8 mouse cellular contexts compared by ENCODE assay signal in genomic region chr8:47288131-47288865, GRCm38 (mm10).
A peak's percentile ranks its signal among the peaks of the same experiment; 100 is the strongest.
DNase-seq lines count a peak whose midpoint lies in the region; ATAC-seq and TF ChIP-seq lines count a peak whose summit lies in the region.

No protein-coding gene starts in this region.

- TF ChIP-seq CTCF in stomach, postnatal 0 days (IDR thresholded peaks at IDR 0.05; ENCODE audit: low read depth), result 0 out of 2 replicates have a peak, but pooled peaks have one; percentile 4

- peaks cover 13% of the 10 kb centered on the region for H3K4me1 ChIP-seq in intestine, embryonic 14.5 days (replicated peaks; ENCODE audit: control insufficient read depth, insufficient read depth, low read length)
- H3K4me1 ChIP-seq in limb, embryonic 11.5 days (ENCODE audit: control insufficient read depth, insufficient read depth, low read length), result peaks cover 28% of the 10 kb centered on the region
- peaks cover 42% of the 10 kb centered on the region for H3K4me1 ChIP-seq in midbrain, embryonic 12.5 days
- peaks cover 2% of the 10 kb centered on the region; the same call in 1 of the 2 replicates for H3K4me1 ChIP-seq in stomach, postnatal 0 days (replicated peaks; ENCODE audit: control insufficient read depth, insufficient read depth)

- H3K4me2 ChIP-seq in intestine, embryonic 14.5 days (ENCODE audit: low read length), result peak overlapping the region; percentile 82
- peak overlapping the region; percentile 73 for H3K4me2 ChIP-seq in limb, embryonic 11.5 days (ENCODE audit: low read depth, severe bottlenecking)
- peak overlapping the region; percentile 90 for H3K4me2 ChIP-seq in midbrain, embryonic 12.5 days (replicated peaks)
- peak overlapping the region; percentile 95 for H3K4me2 ChIP-seq in stomach, postnatal 0 days (replicated peaks; ENCODE audit: low read depth)

- H3K27ac ChIP-seq in intestine, embryonic 14.5 days (ENCODE audit: low read depth), result peak overlapping the region; percentile 69
- peak overlapping the region; percentile 68 for H3K27ac ChIP-seq in limb, embryonic 11.5 days (replicated peaks; ENCODE audit: low read depth, low read length)
- peak overlapping the region; percentile 99 for H3K27ac ChIP-seq in midbrain, embryonic 12.5 days (replicated peaks)
- peak overlapping the region; percentile 78 for H3K27ac ChIP-seq in stomach, postnatal 0 days (replicated peaks)

- peaks cover 21% of the 10 kb centered on the region for H3K27me3 ChIP-seq in intestine, embryonic 14.5 days (replicated peaks; ENCODE audit: control insufficient read depth, insufficient read depth, low read length)
- H3K27me3 ChIP-seq in limb, embryonic 11.5 days (ENCODE audit: control insufficient read depth, insufficient read depth, low read length), result no peaks in the 10 kb centered on the region
- H3K27me3 ChIP-seq in midbrain, embryonic 12.5 days, result no peaks in the 10 kb centered on the region
- H3K27me3 ChIP-seq in stomach, postnatal 0 days (ENCODE audit: control insufficient read depth, insufficient read depth, low read length), result no peaks in the 10 kb centered on the region

- H3K4me3 ChIP-seq in intestine, embryonic 14.5 days (ENCODE audit: low read depth, low read length), result peak overlapping the region; percentile 65
- H3K4me3 ChIP-seq in limb, embryonic 11.5 days (ENCODE audit: low read depth, low read length), result peak overlapping the region; percentile 91
- H3K4me3 ChIP-seq in midbrain, embryonic 12.5 days, result peak overlapping the region; percentile 98
- peak overlapping the region; percentile 81 for H3K4me3 ChIP-seq in stomach, postnatal 0 days (ENCODE audit: low read depth, low read length)

- no peaks in the 10 kb centered on the region for H3K9me3 ChIP-seq in intestine, embryonic 14.5 days (ENCODE audit: control insufficient read depth, low read length)
- no peaks in the 10 kb centered on the region for H3K9me3 ChIP-seq in limb, embryonic 11.5 days (ENCODE audit: control insufficient read depth, low read length)
- no peaks in the 10 kb centered on the region for H3K9me3 ChIP-seq in midbrain, embryonic 12.5 days
- H3K9me3 ChIP-seq in stomach, postnatal 0 days (ENCODE audit: control insufficient read depth, low read length), result no peaks in the 10 kb centered on the region

- under 1% methylated on average over 69 of the region's 78 CpGs for WGBS in intestine, embryonic 14.5 days
- WGBS in limb, embryonic 11.5 days, result under 1% methylated on average over 72 of the region's 78 CpGs
- under 1% methylated on average over 55 of the region's 78 CpGs for WGBS in midbrain, embryonic 12.5 days
- under 1% methylated on average over 52 of the region's 78 CpGs for WGBS in stomach, postnatal 0 days

- ATAC-seq in intestine, embryonic 14.5 days (replicated peaks; ENCODE audit: low FRiP score, low TSS enrichment, low read depth), result peak; percentile 57
- ATAC-seq in limb, embryonic 11.5 days (ENCODE audit: insufficient number of reproducible peaks, low FRiP score, low TSS enrichment, low read depth), result peak; percentile 44; the same call in 1 of the 2 replicates
- ATAC-seq in midbrain, embryonic 12.5 days (ENCODE audit: low FRiP score, low read depth), result peak; percentile 52
- peak; percentile 49 for ATAC-seq in stomach, postnatal 0 days (ENCODE audit: low FRiP score, low TSS enrichment)

- H3K36me3 ChIP-seq in intestine, embryonic 14.5 days (ENCODE audit: control insufficient read depth, insufficient read depth, low read length), result no peaks in the 10 kb centered on the region
- no peaks in the 10 kb centered on the region for H3K36me3 ChIP-seq in limb, embryonic 11.5 days (ENCODE audit: control insufficient read depth, insufficient read depth, low read length)
- H3K36me3 ChIP-seq in midbrain, embryonic 12.5 days, result no peaks in the 10 kb centered on the region
- H3K36me3 ChIP-seq in stomach, postnatal 0 days (ENCODE audit: control insufficient read depth, insufficient read depth, low read length), result no peaks in the 10 kb centered on the region

- TF ChIP-seq EP300 in stomach, postnatal 0 days (optimal IDR thresholded peaks at IDR 0.05), result no peak

- DNase-seq in kidney, adult 18-20 months, result peak; percentile 44
- no peak for DNase-seq in kidney, adult 9 months
- peak; percentile 72 to 73 for DNase-seq in cerebellum, postnatal 14 days
- peak; percentile 45 to 57 for DNase-seq in frontal cortex, postnatal 14 days (ENCODE audit: low spot score in 2 of 2)
- DNase-seq in intestine, embryonic 14.5 days (ENCODE audit: low spot score), result peak; percentile 84
- DNase-seq in limb, embryonic 11.5 days (ENCODE audit: low spot score), result peak; percentile 78
- peak; percentile 46 for DNase-seq in stomach, postnatal 0 days (ENCODE audit: low spot score)

- peak overlapping the region; percentile 83 for H3K9ac ChIP-seq in intestine, embryonic 14.5 days (ENCODE audit: low read length)
- H3K9ac ChIP-seq in limb, embryonic 11.5 days (ENCODE audit: low read length), result peak overlapping the region; percentile 98
- H3K9ac ChIP-seq in midbrain, embryonic 12.5 days (replicated peaks), result peak overlapping the region; percentile 99
- peak overlapping the region; percentile 84 for H3K9ac ChIP-seq in stomach, postnatal 0 days (ENCODE audit: low read length)
